In genomic region chr5:104108127-104108875, GRCm38 (mm10) we compare ENCODE assay signal across 9 mouse cellular contexts. TPM values are rescaled to one million over a fixed set of nuclear protein-coding genes. Genes with fewer than 3 reads are reported as not detected.
A peak's percentile ranks its signal among the peaks of the same experiment; 100 is the strongest.
DNase-seq lines count a peak whose midpoint lies in the region; ATAC-seq lines count a peak whose summit lies in the region.
"Had no signal": no experiment of that assay in that cellular context is flagged by ENCODE, and none has a peak within 500 bp of the region (broad histone marks: within the 10 kb centered on the region; RNA-seq: fewer than 3 reads in every experiment).

No protein-coding gene starts in this region.

- peaks cover 3% of the 10 kb centered on the region; the same call in 1 of the 2 replicates for H3K4me1 ChIP-seq in liver, embryonic 12.5 days
- H3K4me1 ChIP-seq in embryonic facial prominence, embryonic 15.5 days, result peaks cover 37% of the 10 kb centered on the region
- peaks cover 14% of the 10 kb centered on the region; the same call in 1 of the 2 replicates for H3K4me1 ChIP-seq in intestine, embryonic 15.5 days (replicated peaks)
- H3K4me1 ChIP-seq: liver, embryonic 15.5 days had no signal

- DNase-seq in liver, result no peak
- peak; percentile 69 for DNase-seq in retina, postnatal 1 day
- no peak for DNase-seq in adrenal gland, postnatal 4 days (ENCODE audit: low spot score in 2 of 2)
- no peak for DNase-seq in urinary bladder, adult 2 months (ENCODE audit: low spot score)

- peak overlapping the region; percentile 14 for H3K4me2 ChIP-seq in liver, embryonic 12.5 days
- peak overlapping the region; percentile 50 for H3K4me2 ChIP-seq in embryonic facial prominence, embryonic 15.5 days (replicated peaks)
- H3K4me2 ChIP-seq in intestine, embryonic 15.5 days (replicated peaks), result peak overlapping the region; percentile 45
- H3K4me2 ChIP-seq: liver, embryonic 15.5 days had no signal

- no peak overlapping the region for H3K27ac ChIP-seq in liver, embryonic 12.5 days
- H3K27ac ChIP-seq in embryonic facial prominence, embryonic 15.5 days (replicated peaks), result peak overlapping the region; percentile 44
- peak overlapping the region; percentile 70 for H3K27ac ChIP-seq in intestine, embryonic 15.5 days
- H3K27ac ChIP-seq: liver, embryonic 15.5 days had no signal

- 56% methylated on average over 11 of the region's 11 CpGs for WGBS in liver, embryonic 12.5 days (ENCODE audit: insufficient replicate concordance)
- WGBS in embryonic facial prominence, embryonic 15.5 days, result 41% methylated on average over 11 of the region's 11 CpGs
- WGBS in intestine, embryonic 15.5 days, result 50% methylated on average over 11 of the region's 11 CpGs

- no peak overlapping the region for H3K9ac ChIP-seq in liver, embryonic 12.5 days
- H3K9ac ChIP-seq in embryonic facial prominence, embryonic 15.5 days, result no peak overlapping the region
- H3K9ac ChIP-seq in intestine, embryonic 15.5 days, result no peak overlapping the region
- H3K9ac ChIP-seq: liver, embryonic 15.5 days had no signal

- H3K36me3 ChIP-seq in liver, embryonic 12.5 days, result no peaks in the 10 kb centered on the region
- no peaks in the 10 kb centered on the region for H3K36me3 ChIP-seq in embryonic facial prominence, embryonic 15.5 days
- no peaks in the 10 kb centered on the region for H3K36me3 ChIP-seq in intestine, embryonic 15.5 days
- H3K36me3 ChIP-seq: liver, embryonic 15.5 days had no signal

- no peak overlapping the region for H3K4me3 ChIP-seq in liver, embryonic 12.5 days
- peak overlapping the region; percentile 28; the same call in 1 of the 2 replicates for H3K4me3 ChIP-seq in embryonic facial prominence, embryonic 15.5 days (replicated peaks)
- H3K4me3 ChIP-seq in intestine, embryonic 15.5 days (replicated peaks), result no peak overlapping the region
- H3K4me3 ChIP-seq: liver, embryonic 15.5 days had no signal

- ATAC-seq in liver, embryonic 12.5 days, result no peak
- ATAC-seq in embryonic facial prominence, embryonic 15.5 days (ENCODE audit: insufficient number of reproducible peaks, low FRiP score, low TSS enrichment, low read depth), result peak; percentile 31; the same call in 1 of the 2 replicates
- ATAC-seq in intestine, embryonic 15.5 days, result no peak
- ATAC-seq in erythroid progenitor cell, adult 5-6 weeks (replicated peaks; ENCODE audit: low FRiP score, poor library complexity, severe bottlenecking), result no peak

- no peaks in the 10 kb centered on the region for H3K9me3 ChIP-seq in liver, embryonic 12.5 days (replicated peaks)
- no peaks in the 10 kb centered on the region for H3K9me3 ChIP-seq in embryonic facial prominence, embryonic 15.5 days (replicated peaks)
- no peaks in the 10 kb centered on the region for H3K9me3 ChIP-seq in intestine, embryonic 15.5 days
- H3K9me3 ChIP-seq: liver, embryonic 15.5 days had no signal

- no peaks in the 10 kb centered on the region for H3K27me3 ChIP-seq in liver, embryonic 12.5 days (replicated peaks)
- H3K27me3 ChIP-seq in embryonic facial prominence, embryonic 15.5 days, result no peaks in the 10 kb centered on the region
- H3K27me3 ChIP-seq in intestine, embryonic 15.5 days (replicated peaks), result no peaks in the 10 kb centered on the region
- H3K27me3 ChIP-seq: liver, embryonic 15.5 days had no signal

RNA-seq across cellular contexts. Expression of gene Sparcl1, which starts 5.2 kb away (rescaled TPM):
- 3.0 and 3.8 TPM in 2 replicates for polyA plus RNA-seq in liver, embryonic 12.5 days (2016; fragmentation: Nextera tagmentation; extraction: Ambion mirVana)
- 107 and 117 TPM in 2 replicates for polyA plus RNA-seq in embryonic facial prominence, embryonic 15.5 days (2015; fragmentation: Nextera tagmentation; extraction: Ambion mirVana)
- polyA plus RNA-seq in intestine, embryonic 15.5 days (2015; fragmentation: Nextera tagmentation; extraction: Ambion mirVana), result 185 and 198 TPM in 2 replicates
- not detected in 2 replicates for total RNA-seq in erythroid progenitor cell, adult 5-6 weeks (2015; ENCODE audit: low replicate concordance)
- not detected in 2 replicates for total RNA-seq in erythroid progenitor cell, adult 5-6 weeks (2017; ENCODE audit: low replicate concordance)
- 10 to 100 TPM; 83.2 to 85.6 TPM for total RNA-seq in adrenal gland, postnatal 4 days (2021)
- 1,512 and 1,967 TPM in 2 replicates for polyA plus RNA-seq in urinary bladder, adult 2 months (2012; rRNA removed)

RNA-seq across cellular contexts. Expression of gene Gm17660, which starts 30.9 kb away (rescaled TPM):
- polyA plus RNA-seq in liver, embryonic 12.5 days (2016; fragmentation: Nextera tagmentation; extraction: Ambion mirVana), result not detected in 2 replicates
- polyA plus RNA-seq in embryonic facial prominence, embryonic 15.5 days (2015; fragmentation: Nextera tagmentation; extraction: Ambion mirVana), result 0.35 TPM in 1 of 2 replicates, not detected in the other
- not detected in 2 replicates for polyA plus RNA-seq in intestine, embryonic 15.5 days (2015; fragmentation: Nextera tagmentation; extraction: Ambion mirVana)
- not detected in 2 replicates for total RNA-seq in erythroid progenitor cell, adult 5-6 weeks (2015; ENCODE audit: low replicate concordance)
- total RNA-seq in erythroid progenitor cell, adult 5-6 weeks (2017; ENCODE audit: low replicate concordance), result not detected in 2 replicates
- not detected for total RNA-seq in adrenal gland, postnatal 4 days (2021)
- not detected in 2 replicates for polyA plus RNA-seq in urinary bladder, adult 2 months (2012; rRNA removed)
- polyA plus RNA-seq: liver, embryonic 15.5 days had no signal

Comparison
In these comparisons a context has a peak if more than half of its experiments do, and no peak if none do; other contexts are left out.
1. RNA of gene Sparcl1, which starts 5.2 kb away (polyA plus RNA-seq): 1,512 to 1,967 TPM in urinary bladder, adult 2 months, 185 to 198 TPM in intestine, embryonic 15.5 days and 107 to 117 TPM in embryonic facial prominence, embryonic 15.5 days; 3.0 to 3.8 TPM in liver, embryonic 12.5 days; every median in the first group is over 10 times any median in the second.
2. Peak in every context shown above with its lines, with median percentiles within 50 percentile points of each other: H3K4me2 ChIP-seq.